Mouse (Mus musculus) adrenal gland, postnatal 4 days (tissue): Measurements from ENCODE around the gene Nxpe3. TPM values are rescaled to one million over a fixed set of nuclear protein-coding genes. Genes with fewer than 3 reads are reported as not detected.

Source experiments
- DNase-seq, 2 experiments: peaks; one replicate each; pipeline ENCODE4 v3.0.0; 2021 to 2022; ENCODE audit warnings: low spot score in 2 of 2, mixed read lengths in 2 of 2
- long read RNA-seq, 2 experiments: library from polyadenylated mRNA; stranded (forward); transcript quantifications; one replicate each; pipeline ENCODE4 v2.0.0; 2021
- total RNA-seq, 2 experiments: library from RNA; stranded (reverse); gene quantifications; 2 replicates each; pipeline ENCODE4 v1.2.3; 2021

The Nxpe3 gene
- 1 to 10 TPM; 2.5 to 3.0 TPM for total RNA-seq
- long read RNA-seq, experiment 1, partial matches to known transcripts, result 0 of 1 reads
- long read RNA-seq, experiment 1, other reads (novel, unspliced or antisense), result 1 of 1 reads
- long read RNA-seq, experiment 2, partial matches to known transcripts, result 0 of 1 reads
- long read RNA-seq, experiment 2, other reads (novel, unspliced or antisense), result 1 of 1 reads

- peak; percentile 50 to 63 for DNase-seq
Observed at GRCm38 (mm10) chr16:55894893-55895650, at the start of gene Nxpe3. Nxpe3 (minus strand) TSS chr16:55895285.

- no peak for DNase-seq
Observed at GRCm38 (mm10) chr16:55940781-55941180, 45.7 kb upstream of the Nxpe3 start.

- DNase-seq, result no peak
Observed at GRCm38 (mm10) chr16:55939703-55940102, 44.6 kb upstream of the Nxpe3 start.

GRCm38 (mm10) chr16:55938761-55939160, 43.7 kb upstream of the Nxpe3 start:
- no peak for DNase-seq

GRCm38 (mm10) chr16:55934453-55935037, 39.5 kb upstream of the Nxpe3 start, which contains the start of gene Cep97:
Cep97 (minus strand) TSS chr16:55934855.
- peak; percentile 48 to 73 for DNase-seq

- peak; percentile 13 to 21 for DNase-seq
Observed at GRCm38 (mm10) chr16:55933681-55934343, 38.7 kb upstream of the Nxpe3 start.

- DNase-seq, result no peak
Observed at GRCm38 (mm10) chr16:55924010-55924409, 28.9 kb upstream of the Nxpe3 start.

GRCm38 (mm10) chr16:55922079-55922478, 27.0 kb upstream of the Nxpe3 start:
- DNase-seq, result no peak

GRCm38 (mm10) chr16:55914716-55915115, 19.6 kb upstream of the Nxpe3 start:
- no peak for DNase-seq

GRCm38 (mm10) chr16:55910208-55910793, 15.2 kb upstream of the Nxpe3 start:
- DNase-seq, result no peak

GRCm38 (mm10) chr16:55906928-55907679, 12.0 kb upstream of the Nxpe3 start:
- DNase-seq, result no peak

- no peak for DNase-seq
Observed at GRCm38 (mm10) chr16:55905370-55905769, 10.3 kb upstream of the Nxpe3 start.

- no peak for DNase-seq
Observed at GRCm38 (mm10) chr16:55901839-55902756, 7.0 kb upstream of the Nxpe3 start.

- DNase-seq, result no peak
Observed at GRCm38 (mm10) chr16:55898385-55899002, 3.4 kb upstream of the Nxpe3 start.

GRCm38 (mm10) chr16:55895651-55896095, 588 bp upstream of the Nxpe3 start:
- no peak for DNase-seq

- DNase-seq, result no peak
Observed at GRCm38 (mm10) chr16:55894536-55894892, 571 bp downstream of the Nxpe3 start.

GRCm38 (mm10) chr16:55893410-55894107, 1.5 kb downstream of the Nxpe3 start:
- DNase-seq, result no peak

GRCm38 (mm10) chr16:55892484-55892883, 2.6 kb downstream of the Nxpe3 start:
- DNase-seq, result no peak
